Mouse (Mus musculus) megakaryocyte progenitor cell, adult 5-6 weeks (primary cell): ENCODE data around the gene Ddx54. TPM values are rescaled to one million over a fixed set of nuclear protein-coding genes. Genes with fewer than 3 reads are reported as not detected.

ENCODE experiments used
- ATAC-seq: replicated peaks from 2 replicates; pipeline ENCODE4 v1.8.0; 2016; ENCODE audit warnings: mild to moderate bottlenecking, moderate TSS enrichment, inconsistent platforms; ENCODE audit not compliant: poor library complexity
- total RNA-seq, 2 experiments: library from RNA; stranded (forward) in 1 of 2; stranded (reverse) in 1 of 2; fragments of 157-497, 149-512 nt in 1 of 2; fragments of 200-1000 nt in 1 of 2; gene quantifications; 2 replicates each; pipeline versions ENCODE4 v1.2.3 to v1.2.4; 2015 to 2017

Ddx54 gene
- total RNA-seq, 2 experiments from 2014 or later, result 11.8 to 34.9 TPM

- no peak for ATAC-seq
Observed at GRCm38 (mm10) chr5:120674229-120675145, 61.9 kb downstream of the Ddx54 start.

- ATAC-seq, result peak; percentile 54
Observed at GRCm38 (mm10) chr5:120677516-120677915, 65.0 kb downstream of the Ddx54 start.

Other genes with a start within 250 kb of the Ddx54 start
- gene Lhx5, start 181.0 kb upstream of the Ddx54 start, total RNA-seq (2015), result not detected in 2 replicates
- not detected in 2 replicates for gene Lhx5, start 181.0 kb upstream of the Ddx54 start, total RNA-seq (2017)
- gene Sdsl, start 139.9 kb upstream of the Ddx54 start, total RNA-seq (2015), result 1.6 and 7.1 TPM in 2 replicates
- gene Sdsl, start 139.9 kb upstream of the Ddx54 start, total RNA-seq (2017), result 3.2 and 9.0 TPM in 2 replicates
- not detected in 2 replicates for gene Sds, start 136.2 kb upstream of the Ddx54 start, total RNA-seq (2015)
- gene Sds, start 136.2 kb upstream of the Ddx54 start, total RNA-seq (2017), result not detected in 2 replicates
- gene Plbd2, start 109.1 kb upstream of the Ddx54 start, total RNA-seq (2015), result 8.3 and 9.8 TPM in 2 replicates
- gene Plbd2, start 109.1 kb upstream of the Ddx54 start, total RNA-seq (2017), result 6.9 and 8.7 TPM in 2 replicates
- gene Slc8b1, start 101.6 kb upstream of the Ddx54 start, total RNA-seq (2015), result 21.1 and 23.5 TPM in 2 replicates
- gene Slc8b1, start 101.6 kb upstream of the Ddx54 start, total RNA-seq (2017), result 31.8 and 32.5 TPM in 2 replicates
- 37.0 and 38.8 TPM in 2 replicates for gene Tpcn1, start 24.1 kb upstream of the Ddx54 start, total RNA-seq (2015)
- gene Tpcn1, start 24.1 kb upstream of the Ddx54 start, total RNA-seq (2017), result 15.7 and 17.7 TPM in 2 replicates
- gene Iqcd, start 23.7 kb upstream of the Ddx54 start, total RNA-seq (2015), result not detected in 2 replicates
- gene Iqcd, start 23.7 kb upstream of the Ddx54 start, total RNA-seq (2017), result 0.81 and 1.1 TPM in 2 replicates
- 2.0 and 2.3 TPM in 2 replicates for gene Rita1, start 150 bp upstream of the Ddx54 start, total RNA-seq (2015)
- 4.7 and 5.8 TPM in 2 replicates for gene Rita1, start 150 bp upstream of the Ddx54 start, total RNA-seq (2017)
- gene Cfap73, start 21.5 kb downstream of the Ddx54 start, total RNA-seq (2015), result not detected in 2 replicates
- not detected in 2 replicates for gene Cfap73, start 21.5 kb downstream of the Ddx54 start, total RNA-seq (2017)
- 0.10 and 0.67 TPM in 2 replicates for gene Rasal1, start 36.1 kb downstream of the Ddx54 start, total RNA-seq (2015)
- 0.12 and 2.0 TPM in 2 replicates for gene Rasal1, start 36.1 kb downstream of the Ddx54 start, total RNA-seq (2017)
- gene Dtx1, start 99.2 kb downstream of the Ddx54 start, total RNA-seq (2015), result 0.10 TPM in 1 of 2 replicates, not detected in the other
- gene Dtx1, start 99.2 kb downstream of the Ddx54 start, total RNA-seq (2017), result not detected in 2 replicates
- 1.6 and 2.9 TPM in 2 replicates for gene Oas2, start 137.1 kb downstream of the Ddx54 start, total RNA-seq (2015)
- gene Oas2, start 137.1 kb downstream of the Ddx54 start, total RNA-seq (2017), result 0.12 and 0.30 TPM in 2 replicates
- gene Oas3, start 164.9 kb downstream of the Ddx54 start, total RNA-seq (2015), result 1.1 and 1.5 TPM in 2 replicates
- 1.1 and 1.3 TPM in 2 replicates for gene Oas3, start 164.9 kb downstream of the Ddx54 start, total RNA-seq (2017)
- not detected in 2 replicates for gene Oas1e, start 182.8 kb downstream of the Ddx54 start, total RNA-seq (2015)
- not detected in 2 replicates for gene Oas1e, start 182.8 kb downstream of the Ddx54 start, total RNA-seq (2017)
- gene Oas1c, start 199.8 kb downstream of the Ddx54 start, total RNA-seq (2015), result 0.83 and 1.6 TPM in 2 replicates
- 2.4 and 6.3 TPM in 2 replicates for gene Oas1c, start 199.8 kb downstream of the Ddx54 start, total RNA-seq (2017)
- not detected in 2 replicates for gene Oas1f, start 234.6 kb downstream of the Ddx54 start, total RNA-seq (2015)
- not detected in 2 replicates for gene Oas1f, start 234.6 kb downstream of the Ddx54 start, total RNA-seq (2017)
- not detected in 2 replicates for gene Oas1h, start 248.7 kb downstream of the Ddx54 start, total RNA-seq (2015)
- not detected in 2 replicates for gene Oas1h, start 248.7 kb downstream of the Ddx54 start, total RNA-seq (2017)